Mouse (Mus musculus): Measurements from ENCODE around the gene Tapbp.

DNA sequence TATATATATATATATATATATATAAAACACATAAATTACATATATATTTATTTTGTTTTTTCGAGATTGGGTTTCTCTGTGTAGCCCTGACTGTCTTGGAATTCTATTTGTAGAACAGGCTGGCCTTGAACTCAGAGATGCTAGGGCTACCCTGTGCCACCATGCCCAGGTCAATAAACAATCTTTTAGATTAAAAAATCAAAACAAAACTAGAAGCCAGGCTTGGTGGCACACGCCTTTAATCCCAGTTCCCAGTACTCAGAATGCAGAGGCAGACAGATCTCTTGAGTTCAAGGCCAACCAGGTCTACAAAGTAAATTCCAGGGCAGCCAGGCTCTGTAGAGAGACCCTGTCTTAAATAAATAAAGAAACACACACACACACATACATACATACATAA lies 24.3 kb upstream of the Tapbp start:
- TF ChIP-seq POLR2A (IDR thresholded peaks at IDR 0.05; ENCODE audit: control insufficient read depth, low read depth, low read length), result no peak
- TF ChIP-seq CTCF (IDR thresholded peaks at IDR 0.05; ENCODE audit: control insufficient read depth, insufficient read depth, insufficient replicate concordance, low read depth, low read length), result no peak
